Mouse (Mus musculus) small intestine, adult 2 months (tissue): ENCODE results near the gene Nkd1. TPM values are rescaled to one million over a fixed set of nuclear protein-coding genes. Genes with fewer than 3 reads are reported as not detected.

Source experiments
- H3K27ac ChIP-seq: fragments of 200-500 bp; 2 replicates; pipeline ENCODE4 v1.5.1; 2012; ENCODE audit warnings: low read depth, low read length, control low read depth, inconsistent platforms; ENCODE audit not compliant: insufficient read depth
- H3K27me3 ChIP-seq: fragments of 200-500 bp; 2 replicates; pipeline ENCODE4 v1.6.1; 2012; ENCODE audit warnings: mild to moderate bottlenecking, moderate library complexity, low read length, inconsistent platforms; ENCODE audit not compliant: control insufficient read depth, insufficient read depth
- H3K36me3 ChIP-seq: fragments of 200-500 bp; 2 replicates; pipeline ENCODE4 v1.6.1; 2012; ENCODE audit warnings: mild to moderate bottlenecking, low read length, control low read depth, inconsistent platforms; ENCODE audit not compliant: control insufficient read depth, insufficient read depth
- H3K4me1 ChIP-seq: fragments of 200-500 bp; 2 replicates; pipeline ENCODE4 v1.6.1; 2012; ENCODE audit warnings: low read length, inconsistent platforms, mixed read lengths; ENCODE audit not compliant: control insufficient read depth, insufficient read depth, insufficient read length
- H3K4me3 ChIP-seq: fragments of 200-500 bp; 2 replicates; pipeline ENCODE4 v1.5.1; 2012; ENCODE audit warnings: low read depth, mild to moderate bottlenecking, control low read depth, inconsistent platforms, low read length, moderate library complexity
- CTCF ChIP-seq: fragments of 200-500 bp; IDR thresholded peaks from 2 replicates; pipeline ENCODE4 v1.5.1; 2012; ENCODE audit warnings: low read depth, mild to moderate bottlenecking, control low read depth, inconsistent platforms, low read length, moderate library complexity, mixed read lengths; ENCODE audit not compliant: insufficient replicate concordance, insufficient read length; ENCODE audit errors: extremely low read depth
- POLR2A ChIP-seq: fragments of 200-500 bp; IDR thresholded peaks from 2 replicates; pipeline ENCODE4 v1.6.1; 2012; ENCODE audit warnings: low read depth, mild to moderate bottlenecking, control low read depth, inconsistent platforms, low read length, moderate library complexity
- WGBS: fragments of 180-500 bp; shearing (Covaris S2); methylation state at CpG from one replicate; pipeline ENCODE4 v1.1.7; 2018; 5-methylcytosine and 5-hydroxymethylcytosine counted together
- polyA plus RNA-seq: library from polyadenylated mRNA; depleted of rRNA; stranded (reverse); fragments of >200 nt; gene quantifications from 2 replicates; pipeline ENCODE4 v1.2.3, GENCODE M21; 2012

Gene Nkd1
- polyA plus RNA-seq, 1 experiment = 18.3 TPM

GRCm38 (mm10) chr8:88621408-88621807 lies 100.3 kb downstream of the Nkd1 start:
- H3K27ac ChIP-seq = no peak overlapping the region
- 1% methylated on average over 8 of the region's 8 CpGs for WGBS
- no peaks in the 10 kb centered on the region for H3K4me1 ChIP-seq
- no peaks in the 10 kb centered on the region for H3K27me3 ChIP-seq
- TF ChIP-seq CTCF (peak; percentile 96; the same call in 1 of the 2 replicates), POLR2A (no peak)
- no peak overlapping the region for H3K4me3 ChIP-seq
- H3K36me3 ChIP-seq = peaks cover 10% of the 10 kb centered on the region

GRCm38 (mm10) chr8:88623351-88623750 lies 102.2 kb downstream of the Nkd1 start:
- Histone ChIP-seq H3K27ac (no peak overlapping the region), H3K4me3 (no peak overlapping the region), H3K27me3 (no peaks in the 10 kb centered on the region), H3K36me3 (peaks cover 23% of the 10 kb centered on the region), H3K4me1 (peaks cover 6% of the 10 kb centered on the region)
- TF ChIP-seq POLR2A (no peak), CTCF (no peak)
- 81% methylated on average over 3 of the region's 3 CpGs for WGBS

- Histone ChIP-seq H3K36me3 (peaks cover 27% of the 10 kb centered on the region), H3K27ac (no peak overlapping the region), H3K4me1 (peaks cover 6% of the 10 kb centered on the region), H3K27me3 (no peaks in the 10 kb centered on the region), H3K4me3 (no peak overlapping the region)
- 83% methylated on average over 3 of the region's 3 CpGs for WGBS
- TF ChIP-seq CTCF (no peak), POLR2A (no peak)
Observed at GRCm38 (mm10) chr8:88624276-88624675, 103.1 kb downstream of the Nkd1 start.

GRCm38 (mm10) chr8:88626433-88626832 lies 105.3 kb downstream of the Nkd1 start:
- TF ChIP-seq CTCF (no peak), POLR2A (no peak)
- H3K36me3 ChIP-seq = peaks cover 37% of the 10 kb centered on the region
- 87% methylated on average over 3 of the region's 3 CpGs for WGBS
- no peaks in the 10 kb centered on the region for H3K27me3 ChIP-seq
- H3K27ac ChIP-seq = no peak overlapping the region
- H3K4me1 ChIP-seq = peaks cover 6% of the 10 kb centered on the region
- no peak overlapping the region for H3K4me3 ChIP-seq

- TF ChIP-seq POLR2A = no peak
- TF ChIP-seq CTCF = no peak
- Histone ChIP-seq H3K4me3 (peak overlapping the region; percentile 60), H3K36me3 (peaks cover 37% of the 10 kb centered on the region), H3K27me3 (no peaks in the 10 kb centered on the region), H3K4me1 (peaks cover 6% of the 10 kb centered on the region), H3K27ac (no peak overlapping the region)
- 61% methylated on average over 19 of the region's 19 CpGs for WGBS
Observed at GRCm38 (mm10) chr8:88626940-88627264, 105.7 kb downstream of the Nkd1 start.

- Histone ChIP-seq H3K4me3 (peak overlapping the region; percentile 60), H3K4me1 (peaks cover 6% of the 10 kb centered on the region), H3K36me3 (peaks cover 37% of the 10 kb centered on the region), H3K27ac (peak overlapping the region; percentile 7; the same call in 1 of the 2 replicates), H3K27me3 (no peaks in the 10 kb centered on the region)
- TF ChIP-seq POLR2A = no peak
- TF ChIP-seq CTCF = no peak
- 41% methylated on average over 105 of the region's 105 CpGs for WGBS
Observed at GRCm38 (mm10) chr8:88627265-88627991, 106.3 kb downstream of the Nkd1 start.

- H3K36me3 ChIP-seq = peaks cover 37% of the 10 kb centered on the region
- H3K27me3 ChIP-seq = no peaks in the 10 kb centered on the region
- H3K4me1 ChIP-seq = peaks cover 12% of the 10 kb centered on the region
- peak overlapping the region; percentile 60; the same call in 1 of the 2 replicates for H3K4me3 ChIP-seq
- TF ChIP-seq POLR2A (no peak), CTCF (no peak)
- no peak overlapping the region for H3K27ac ChIP-seq
- WGBS = 80% methylated on average over 14 of the region's 14 CpGs
Observed at GRCm38 (mm10) chr8:88628001-88628774, 107.0 kb downstream of the Nkd1 start.
